Mouse (Mus musculus) liver, embryonic 14.5 days (tissue): ENCODE measurements around the gene Myef2. TPM values are rescaled to one million over a fixed set of nuclear protein-coding genes. Genes with fewer than 3 reads are reported as not detected.
"Not testable (repeated sequence)": the region's sequence is repeated elsewhere in the genome, so short reads cannot be mapped to it uniquely, and the experiment has no call there.

Experiments
- ATAC-seq: fragments of 200-750 bp; cut with Nextera tagmentation; 2 replicates; pipeline ENCODE4 v1.8.0; 2017; ENCODE audit warnings: moderate number of reproducible peaks, mild to moderate bottlenecking, moderate library complexity; ENCODE audit not compliant: insufficient read depth
- DNase-seq, 3 experiments: peaks; one replicate each; pipeline ENCODE4 v3.0.0-alpha.2; 2012 to 2013; ENCODE audit warnings: low read depth in 3 of 3, low spot score in 3 of 3
- H3K27ac ChIP-seq: fragments of 300-500 bp; sonication (generic); 2 replicates; pipeline ENCODE4 v1.5.1; 2014; ENCODE audit warnings: moderate library complexity, mild to moderate bottlenecking, control low read depth, inconsistent platforms
- H3K27me3 ChIP-seq: fragments of 300-500 bp; sonication (generic); 2 replicates; pipeline ENCODE4 v1.6.1; 2014; ENCODE audit warnings: mild to moderate bottlenecking, low read length, moderate library complexity; ENCODE audit not compliant: control insufficient read depth, insufficient read depth
- H3K36me3 ChIP-seq: fragments of 300-500 bp; sonication (generic); replicated peaks from 2 replicates; pipeline ENCODE4 v1.6.1; 2014; ENCODE audit warnings: low read depth; ENCODE audit not compliant: control insufficient read depth, insufficient read depth
- H3K4me1 ChIP-seq, 2 experiments: fragments of 200-500 bp in 1 of 2; fragments of 300-500 bp in 1 of 2; sonication (generic) in 1 of 2; replicated peaks; 2 replicates each; pipeline ENCODE4 v1.6.1; 2012 to 2014; ENCODE audit warnings: antibody characterized with exemption in 1 of 2, inconsistent platforms in 1 of 2, low read length in 1 of 2; ENCODE audit not compliant: control insufficient read depth in 2 of 2, insufficient read depth in 2 of 2
- H3K4me2 ChIP-seq: fragments of 300-500 bp; sonication (generic); 2 replicates; pipeline ENCODE4 v1.6.1; 2014; ENCODE audit warnings: low read depth, mild to moderate bottlenecking, control low read depth, moderate library complexity
- H3K4me3 ChIP-seq, 2 experiments: fragments of 200-500 bp in 1 of 2; fragments of 300-500 bp in 1 of 2; sonication (generic) in 1 of 2; 2 replicates each; pipeline ENCODE4 v1.5.1; 2012 to 2014; ENCODE audit warnings: low read depth in 2 of 2, low read length in 2 of 2, mild to moderate bottlenecking in 2 of 2, control low read depth in 1 of 2, inconsistent platforms in 1 of 2, moderate library complexity in 1 of 2; ENCODE audit not compliant: insufficient read depth in 1 of 2
- H3K9ac ChIP-seq: fragments of 300-500 bp; sonication (generic); replicated peaks from 2 replicates; pipeline ENCODE4 v1.6.1; 2014; ENCODE audit warnings: mild to moderate bottlenecking, control low read depth, moderate library complexity
- H3K9me3 ChIP-seq: fragments of 300-500 bp; sonication (generic); 2 replicates; pipeline ENCODE4 v1.6.1; 2016; ENCODE audit warnings: low read length, mixed read lengths; ENCODE audit not compliant: control insufficient read depth
- CTCF ChIP-seq: IDR thresholded peaks from 2 replicates; pipeline ENCODE4 v1.5.1; 2016; ENCODE audit warnings: antibody characterized with exemption, low read depth, control low read depth
- EP300 ChIP-seq: IDR thresholded peaks from 2 replicates; pipeline ENCODE4 v1.6.1; 2016; ENCODE audit warnings: antibody characterized with exemption, low read depth
- WGBS: fragments of 180-500 bp; shearing (Covaris S2); extraction: QIAGEN DNeasy Blood & Tissue Kit; methylation state at CpG from one replicate; pipeline ENCODE4 v1.1.7; 2014; ENCODE audit not compliant: insufficient replicate concordance; 5-methylcytosine and 5-hydroxymethylcytosine counted together
- polyA plus RNA-seq, 2 experiments: library from polyadenylated mRNA; depleted of rRNA in 1 of 2; stranded (reverse) in 1 of 2; unstranded in 1 of 2; fragments of >200 nt; fragmentation: Nextera tagmentation in 1 of 2; extraction: Ambion mirVana in 1 of 2; gene quantifications; 2 replicates each; pipeline versions ENCODE4 v1.2.1 to v1.2.3; 2012 to 2014

The Myef2 gene
- polyA plus RNA-seq, 2 experiments, result 19.3 to 26.0 TPM

GRCm38 (mm10) chr2:125125824-125126223, 2.4 kb upstream of the Myef2 start:
- Histone ChIP-seq H3K9me3 (no peaks in the 10 kb centered on the region), H3K27me3 (no peaks in the 10 kb centered on the region), H3K36me3 (no peaks in the 10 kb centered on the region), H3K4me2 (no peak overlapping the region), H3K9ac (no peak overlapping the region), H3K27ac (no peak overlapping the region), H3K4me3 (no peak overlapping the region), H3K4me1 (peaks cover 8 to 12% of the 10 kb centered on the region in 2 experiments)
- no peak for TF ChIP-seq CTCF
- TF ChIP-seq EP300, result no peak
- WGBS, result 23% methylated on average over 4 of the region's 4 CpGs
- DNase-seq, result no peak
- no peak for ATAC-seq

DNA sequence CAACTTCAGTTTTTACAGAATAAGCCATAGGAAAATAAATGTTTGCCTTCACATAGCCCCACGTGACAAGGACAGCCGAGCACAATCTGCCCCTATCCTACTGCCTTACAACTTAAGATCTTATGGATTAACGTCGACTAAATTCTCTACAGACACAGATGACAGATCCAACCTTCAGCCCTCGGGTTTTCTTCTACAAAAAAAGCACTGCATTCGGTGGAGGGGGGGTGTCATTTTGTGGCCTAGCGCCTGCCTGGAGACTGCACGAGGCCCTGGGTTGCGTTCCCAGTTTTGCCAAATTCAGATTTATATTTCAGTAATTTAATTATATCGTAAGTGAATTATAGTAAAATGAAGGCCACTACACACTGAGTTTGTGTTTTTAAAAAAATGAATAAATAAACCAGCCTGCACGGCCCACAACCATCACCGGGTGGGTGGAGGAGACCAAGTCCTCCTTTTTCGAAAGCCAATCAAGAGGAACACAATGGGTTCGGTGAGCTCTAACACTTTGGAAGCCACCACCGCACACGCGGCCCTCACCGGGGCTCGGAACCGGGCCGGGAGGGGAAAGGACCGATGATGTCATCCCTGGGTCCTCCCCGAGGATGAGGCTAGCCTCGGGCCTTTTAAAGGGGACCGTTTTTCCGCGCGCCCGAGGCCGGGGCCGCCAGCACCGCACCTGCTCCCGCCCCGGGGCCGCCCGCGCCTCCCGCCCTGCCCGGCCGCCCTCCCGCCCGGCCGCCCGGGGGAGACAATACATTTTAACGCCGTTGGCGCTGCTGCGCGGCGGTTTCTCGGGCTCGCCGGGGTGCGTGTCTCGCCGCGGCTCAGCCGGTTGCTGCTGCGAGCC, 611 bp downstream of the Myef2 start:
- peak overlapping the region; percentile 86 to 88 for H3K4me3 ChIP-seq
- peak overlapping the region; percentile 96 for H3K9ac ChIP-seq
- no peak for TF ChIP-seq EP300
- no peak for TF ChIP-seq CTCF
- H3K4me1 ChIP-seq, result peaks cover 14 to 21% of the 10 kb centered on the region in 2 experiments
- H3K9me3 ChIP-seq, result no peaks in the 10 kb centered on the region
- H3K27ac ChIP-seq, result peak overlapping the region; percentile 70
- ATAC-seq (peak; percentile 82), DNase-seq (peak in 1 of 3 experiments; percentile 32)
- under 1% methylated on average over 46 of the region's 59 CpGs for whole genome bisulfite sequencing
- H3K27me3 ChIP-seq, result no peaks in the 10 kb centered on the region
- peak overlapping the region; percentile 78 for H3K4me2 ChIP-seq
- H3K36me3 ChIP-seq, result no peaks in the 10 kb centered on the region

DNA sequence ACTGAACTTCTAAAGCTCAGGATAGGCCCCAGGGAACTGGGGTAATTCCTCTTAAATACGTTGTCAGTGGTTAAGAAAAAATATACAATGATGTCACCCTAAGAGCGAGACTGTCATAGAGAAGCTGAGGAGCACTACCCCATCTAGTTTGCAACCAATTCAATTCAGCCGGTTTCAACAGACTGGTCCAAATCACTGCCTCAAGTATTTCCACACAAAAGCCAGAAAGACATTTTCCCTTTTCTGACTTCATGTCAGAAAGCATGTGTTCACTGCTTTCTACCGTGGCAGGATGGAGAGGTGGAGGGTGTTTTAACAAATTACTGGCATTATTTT, 1.2 kb downstream of the Myef2 start:
- peak overlapping the region; percentile 78 for H3K4me2 ChIP-seq
- no peaks in the 10 kb centered on the region for H3K27me3 ChIP-seq
- 11% methylated on average over 4 of the region's 4 CpGs for WGBS
- peak overlapping the region; percentile 86 to 88 for H3K4me3 ChIP-seq
- H3K36me3 ChIP-seq, result no peaks in the 10 kb centered on the region
- ATAC-seq (no peak), DNase-seq (peak in 1 of 3 experiments; percentile 11)
- H3K4me1 ChIP-seq, result peaks cover 14 to 21% of the 10 kb centered on the region in 2 experiments
- no peak overlapping the region for H3K27ac ChIP-seq
- H3K9me3 ChIP-seq, result no peaks in the 10 kb centered on the region
- peak overlapping the region; percentile 96 for H3K9ac ChIP-seq
- TF ChIP-seq EP300 (no peak), CTCF (no peak)

DNA sequence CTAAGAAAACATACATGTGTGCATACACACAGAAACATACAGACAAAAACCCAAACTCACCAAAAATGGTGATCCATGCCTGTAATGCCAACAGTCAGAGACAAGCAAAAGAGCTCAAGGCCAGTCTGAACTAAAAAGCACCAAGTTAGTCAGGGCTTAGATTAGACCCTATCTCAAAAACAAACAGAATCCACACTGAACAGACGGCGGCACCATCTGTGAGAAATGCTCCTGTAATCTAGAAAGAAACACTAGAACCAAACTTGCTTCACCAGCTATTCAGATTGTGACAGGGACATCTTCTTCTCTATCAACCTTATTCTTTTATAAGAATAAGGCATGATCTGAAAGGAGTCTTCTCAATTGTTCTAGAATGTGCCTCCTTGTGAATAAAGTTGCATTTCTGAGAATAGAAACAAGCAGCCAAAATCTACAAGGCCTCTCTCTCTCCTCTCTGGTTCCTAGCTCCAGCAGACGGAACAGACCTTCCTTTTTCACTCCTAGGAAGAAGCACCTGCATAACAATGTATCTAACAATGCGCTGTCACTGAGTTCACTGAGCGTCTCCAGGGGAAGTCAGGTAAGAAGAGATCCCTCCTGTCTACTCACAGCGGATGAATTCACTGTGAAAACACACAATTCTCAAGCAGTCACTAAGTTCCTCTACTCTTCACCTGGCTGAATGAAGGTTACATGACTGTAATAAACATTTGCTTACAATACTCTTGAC, 3.9 kb downstream of the Myef2 start:
- 64% methylated on average over 6 of the region's 6 CpGs for WGBS
- no peak overlapping the region for H3K9ac ChIP-seq

DNA sequence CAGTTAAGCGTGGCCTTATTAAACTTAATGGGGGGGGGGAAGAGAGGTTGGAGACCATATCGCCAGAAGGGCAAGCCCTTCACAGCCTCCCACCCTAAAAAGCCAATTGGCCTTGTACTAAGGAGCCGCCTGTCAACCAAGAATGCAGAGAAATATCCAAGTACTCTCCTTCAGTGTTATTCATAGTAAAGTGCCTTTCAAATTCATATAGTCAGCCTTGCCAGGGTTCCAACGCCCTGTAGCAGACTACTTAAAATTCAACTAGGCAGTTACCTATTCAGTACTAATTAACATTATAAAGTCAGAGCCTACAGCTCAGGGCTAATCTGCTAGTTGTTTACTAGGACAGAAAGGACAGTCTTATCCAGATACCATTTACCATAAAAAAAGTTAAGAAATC, 16.9 kb downstream of the Myef2 start:
- H3K36me3 ChIP-seq, result peaks cover 32% of the 10 kb centered on the region
- ATAC-seq, H3K9ac ChIP-seq, H3K9me3 ChIP-seq, H3K4me3 ChIP-seq, H3K27me3 ChIP-seq, DNase-seq, H3K4me1 ChIP-seq, H3K27ac ChIP-seq, H3K4me2 ChIP-seq: not testable (repeated sequence)
- WGBS, result 89% methylated on average over 4 of the region's 4 CpGs

More for the DNA sequence above, 3.9 kb downstream of the Myef2 start:
- Histone ChIP-seq H3K4me3 (no peak overlapping the region), H3K27me3 (no peaks in the 10 kb centered on the region), H3K27ac (no peak overlapping the region), H3K36me3 (peaks cover 20% of the 10 kb centered on the region), H3K9me3 (no peaks in the 10 kb centered on the region), H3K4me2 (no peak overlapping the region), H3K4me1 (peaks cover 14 to 21% of the 10 kb centered on the region in 2 experiments)
- ATAC-seq (no peak), DNase-seq (no peak)
- TF ChIP-seq CTCF (no peak), EP300 (no peak)

DNA sequence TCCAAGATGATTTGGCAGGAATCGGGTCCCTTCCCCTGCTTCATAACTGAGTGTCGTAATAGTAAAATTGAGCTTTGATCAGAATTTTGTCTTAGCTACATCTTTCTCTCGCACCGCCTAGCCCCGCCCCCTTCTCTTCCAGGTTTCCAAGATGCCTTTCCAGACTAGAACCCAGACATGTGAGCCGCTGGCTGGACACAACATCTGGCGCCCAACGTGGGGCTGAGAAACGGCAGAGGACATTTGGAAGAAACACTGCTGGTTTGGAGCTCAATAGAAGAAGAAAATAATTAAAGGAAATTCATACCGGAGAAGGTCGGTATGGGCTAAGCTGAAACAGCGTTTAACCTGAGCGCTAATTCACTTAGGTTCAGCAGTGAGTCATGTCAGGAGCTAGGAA, 19.0 kb downstream of the Myef2 start:
- not testable (repeated sequence) for H3K4me1 ChIP-seq, H3K4me2 ChIP-seq, H3K4me3 ChIP-seq, H3K9me3 ChIP-seq, H3K9ac ChIP-seq, H3K27ac ChIP-seq, ATAC-seq, DNase-seq, H3K27me3 ChIP-seq
- WGBS, result 94% methylated on average over 13 of the region's 13 CpGs
- peaks cover 34% of the 10 kb centered on the region for H3K36me3 ChIP-seq

DNA sequence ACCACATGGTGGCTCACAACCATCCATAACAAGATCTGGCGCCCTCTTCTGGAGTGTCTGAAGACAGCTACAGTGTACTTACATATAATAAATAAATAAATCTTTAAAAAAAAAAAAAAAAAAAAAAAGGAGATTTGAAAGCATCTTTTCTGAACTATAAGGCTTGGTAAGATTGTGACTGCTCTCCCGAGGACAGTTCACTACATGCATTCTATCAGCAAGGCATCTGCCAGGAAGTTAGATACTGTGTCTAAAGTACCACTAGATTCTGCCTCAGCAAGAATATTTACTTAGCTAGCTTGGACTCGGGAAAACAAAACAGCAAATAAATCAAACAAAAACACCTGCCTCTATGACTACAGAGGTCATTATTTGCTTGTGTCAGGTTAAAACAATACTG, 31.3 kb downstream of the Myef2 start:
- not testable (repeated sequence) for H3K4me2 ChIP-seq, H3K4me3 ChIP-seq, H3K4me1 ChIP-seq, H3K9ac ChIP-seq, H3K27me3 ChIP-seq, H3K9me3 ChIP-seq, H3K27ac ChIP-seq, DNase-seq, ATAC-seq
- peaks cover 30% of the 10 kb centered on the region for H3K36me3 ChIP-seq
- 49% methylated on average over 3 of the region's 3 CpGs for WGBS
